Mouse (Mus musculus) ovary, adult 10 weeks (tissue): ENCODE measurements around the gene Naip1. TPM values are rescaled to one million over a fixed set of nuclear protein-coding genes. Genes with fewer than 3 reads are reported as not detected.

Experiments
- polyA plus RNA-seq: library from polyadenylated mRNA; stranded (reverse); fragments of 350-450 nt; fragmentation: Illumina TruSeq; extraction: RNeasy Lipid Tissue Mini Kit (QIAGEN cat#74804); gene quantifications from one replicate; pipeline ENCODE4 v1.2.3, GENCODE M21; 2014

The Naip1 gene
- polyA plus RNA-seq: 0.40 TPM

GRCm38 (mm10) chr13:100452415-100453127 is at the start of gene Naip1:
Gene Naip1 (minus strand): TSS chr13:100452869.

GRCm38 (mm10) chr13:100492061-100492787 is 39.6 kb upstream of the Naip1 start, which contains the start of gene Gtf2h2:
Gene Gtf2h2 (minus strand): TSS chr13:100492579.

Other genes starting within 250 kb of the Naip1 start
- gene Naip5, start 206.5 kb downstream of the Naip1 start, polyA plus RNA-seq: 3.1 TPM
- 0.91 TPM for gene Naip6, start 135.2 kb downstream of the Naip1 start, polyA plus RNA-seq
- 82.3 TPM for gene Gtf2h2, start 39.7 kb upstream of the Naip1 start, polyA plus RNA-seq
- 9.6 TPM for gene Ocln, start 99.8 kb upstream of the Naip1 start, polyA plus RNA-seq
- 3.4 TPM for gene Marveld2, start 164.1 kb upstream of the Naip1 start, polyA plus RNA-seq
- 230 TPM for gene Ak6, start 198.1 kb upstream of the Naip1 start, polyA plus RNA-seq
- gene Rad17, start 198.2 kb upstream of the Naip1 start, polyA plus RNA-seq: 67.3 TPM
- 13.4 TPM for gene Taf9, start 198.7 kb upstream of the Naip1 start, polyA plus RNA-seq
- 4.2 TPM for gene Ccdc125, start 216.8 kb upstream of the Naip1 start, polyA plus RNA-seq